In the genomic region with DNA sequence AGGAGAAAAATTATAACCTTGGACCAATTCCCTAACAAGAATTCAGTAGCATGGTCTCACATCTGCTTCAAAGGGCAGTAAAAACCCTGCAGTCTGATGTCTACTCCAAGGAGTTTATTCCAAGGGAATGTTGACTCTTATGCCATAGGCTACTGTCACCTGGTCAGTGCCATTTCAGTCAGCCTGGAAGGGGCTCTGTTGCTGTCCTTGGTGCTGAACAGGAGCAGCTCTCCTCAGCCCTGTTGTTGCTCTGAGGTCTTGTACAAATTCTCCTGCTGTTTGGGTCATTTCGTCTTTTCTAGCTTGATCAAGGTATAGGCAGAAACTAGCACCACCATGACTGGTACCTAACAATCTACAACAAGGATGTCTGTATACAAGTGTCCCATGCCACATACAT, we compare ENCODE assay signal across 9 mouse cellular contexts.
DNase-seq lines count a peak whose midpoint lies in the region; ATAC-seq and TF ChIP-seq lines count a peak whose summit lies in the region.
"Had no signal": no experiment of that assay in that cellular context is flagged by ENCODE, and none has a peak within 500 bp of the region (broad histone marks: within the 10 kb centered on the region; RNA-seq: fewer than 3 reads in every experiment).

No protein-coding gene starts in this region.

- no peak for TF ChIP-seq CTCF in heart, postnatal 0 days (IDR thresholded peaks at IDR 0.05; ENCODE audit: low read depth)

- intact Hi-C loops in heart, postnatal 25 days (cut with DNase I), result no loop called here

- TF ChIP-seq POLR2A in myocyte (IDR thresholded peaks at IDR 0.05; ENCODE audit: insufficient read length, low read depth), result no peak

- no peak overlapping the region for H3ac ChIP-seq in myocyte (ENCODE audit: control insufficient read depth, insufficient read length)

- peak; percentile 41 for DNase-seq in heart, postnatal 0 days (ENCODE audit: low spot score)
- no peak for DNase-seq in heart, postnatal 25 days (ENCODE audit: low spot score)
- peak; percentile 28 for DNase-seq in midbrain, embryonic 10.5 days (ENCODE audit: low spot score)
- DNase-seq in adrenal gland, postnatal 36 days, result peak; percentile 34 to 51
- DNase-seq in thymus, postnatal 0 days (ENCODE audit: low spot score), result no peak

- no peak overlapping the region for H3K27ac ChIP-seq in heart, postnatal 0 days (ENCODE audit: low read depth)
- H3K27ac ChIP-seq in midbrain, embryonic 10.5 days (replicated peaks), result no peak overlapping the region
- H3K27ac ChIP-seq in midbrain, embryonic 16.5 days (ENCODE audit: low read length), result no peak overlapping the region
- H3K27ac ChIP-seq: limb, embryonic 12.5 days had no signal

- no peak for TF ChIP-seq EP300 in heart, postnatal 0 days (IDR thresholded peaks at IDR 0.05; ENCODE audit: low read depth)

- no peak overlapping the region for H3K9ac ChIP-seq in heart, postnatal 0 days (replicated peaks; ENCODE audit: low read depth, low read length)
- no peak overlapping the region for H3K9ac ChIP-seq in midbrain, embryonic 16.5 days (ENCODE audit: low read depth, low read length)
- H3K9ac ChIP-seq: limb, embryonic 12.5 days had no signal

- ATAC-seq in heart, postnatal 0 days (ENCODE audit: insufficient read depth, low read depth), result no peak
- no peak for ATAC-seq in midbrain, embryonic 16.5 days
- no peak for ATAC-seq in frontal cortex, adult (ENCODE audit: low TSS enrichment)

- H3K4me1 ChIP-seq in heart, postnatal 0 days (ENCODE audit: control insufficient read depth, insufficient read depth), result no peaks in the 10 kb centered on the region
- H3K4me1 ChIP-seq in midbrain, embryonic 10.5 days, result no peaks in the 10 kb centered on the region
- H3K4me1 ChIP-seq in midbrain, embryonic 16.5 days (ENCODE audit: control insufficient read depth, insufficient read depth, low read length), result no peaks in the 10 kb centered on the region
- H3K4me1 ChIP-seq: limb, embryonic 12.5 days had no signal

- H3K4me3 ChIP-seq in heart, postnatal 0 days (ENCODE audit: low read depth, low read length), result no peak overlapping the region
- H3K4me3 ChIP-seq in midbrain, embryonic 10.5 days, result no peak overlapping the region
- H3K4me3 ChIP-seq in midbrain, embryonic 16.5 days (ENCODE audit: low read depth, low read length), result no peak overlapping the region
- H3K4me3 ChIP-seq in myocyte, result no peak overlapping the region
- H3K4me3 ChIP-seq: limb, embryonic 12.5 days had no signal

- H3K4me2 ChIP-seq in heart, postnatal 0 days (ENCODE audit: low read depth, low read length), result no peak overlapping the region
- no peak overlapping the region for H3K4me2 ChIP-seq in midbrain, embryonic 16.5 days (ENCODE audit: low read length)
- no peak overlapping the region for H3K4me2 ChIP-seq in myocyte (ENCODE audit: low read depth)
- H3K4me2 ChIP-seq: limb, embryonic 12.5 days had no signal

- no peaks in the 10 kb centered on the region for H3K27me3 ChIP-seq in heart, postnatal 0 days (ENCODE audit: control insufficient read depth, insufficient read depth, low read length)
- no peaks in the 10 kb centered on the region for H3K27me3 ChIP-seq in midbrain, embryonic 10.5 days (ENCODE audit: low read depth, poor library complexity, severe bottlenecking)
- no peaks in the 10 kb centered on the region for H3K27me3 ChIP-seq in midbrain, embryonic 16.5 days (ENCODE audit: control insufficient read depth, insufficient read depth, low read depth, low read length)
- no peaks in the 10 kb centered on the region for H3K27me3 ChIP-seq in myocyte (ENCODE audit: control insufficient read depth, insufficient read depth, insufficient read length)
- H3K27me3 ChIP-seq: limb, embryonic 12.5 days had no signal

- WGBS in heart, postnatal 0 days, result 31% methylated on average over 1 of the region's 1 CpGs
- 53% methylated on average over 1 of the region's 1 CpGs for WGBS in midbrain, embryonic 10.5 days
- 50% methylated on average over 1 of the region's 1 CpGs for WGBS in midbrain, embryonic 16.5 days

- H3K36me3 ChIP-seq in heart, postnatal 0 days (replicated peaks; ENCODE audit: control insufficient read depth, insufficient read depth, low read length), result no peaks in the 10 kb centered on the region
- H3K36me3 ChIP-seq in midbrain, embryonic 10.5 days, result no peaks in the 10 kb centered on the region
- no peaks in the 10 kb centered on the region for H3K36me3 ChIP-seq in midbrain, embryonic 16.5 days (ENCODE audit: control insufficient read depth, insufficient read depth, low read length)
- H3K36me3 ChIP-seq in myocyte (ENCODE audit: control insufficient read depth, insufficient read depth), result no peaks in the 10 kb centered on the region
- H3K36me3 ChIP-seq: limb, embryonic 12.5 days had no signal

- no peaks in the 10 kb centered on the region for H3K79me2 ChIP-seq in myocyte (ENCODE audit: control insufficient read depth, insufficient read depth)

- H3K9me3 ChIP-seq in heart, postnatal 0 days (replicated peaks; ENCODE audit: control insufficient read depth, low read length), result no peaks in the 10 kb centered on the region
- H3K9me3 ChIP-seq in midbrain, embryonic 10.5 days (replicated peaks), result no peaks in the 10 kb centered on the region
- no peaks in the 10 kb centered on the region for H3K9me3 ChIP-seq in midbrain, embryonic 16.5 days (replicated peaks; ENCODE audit: control insufficient read depth, low read length, poor library complexity, severe bottlenecking)
- H3K9me3 ChIP-seq: limb, embryonic 12.5 days had no signal

TF ChIP-seq in myocyte, 11 proteins besides CTCF, POLR2A, EP300 and RAD21:
- no peak for TF ChIP-seq USF1 (IDR thresholded peaks at IDR 0.05; ENCODE audit: low read depth)
- peak; percentile 79 for TF ChIP-seq REST (IDR thresholded peaks at IDR 0.05; ENCODE audit: insufficient read depth, insufficient read length)
- TF ChIP-seq SRF (IDR thresholded peaks at IDR 0.05; ENCODE audit: control insufficient read depth, insufficient read length, low read depth), result no peak

Comparison
In these comparisons a context has a peak if more than half of its experiments do, and no peak if none do; other contexts are left out.
1. DNase-seq: peak in heart, postnatal 0 days (single experiment), midbrain, embryonic 10.5 days (single experiment) and adrenal gland, postnatal 36 days (2 of 2); none in heart, postnatal 25 days (single experiment) and thymus, postnatal 0 days (single experiment).